Mouse (Mus musculus) E14TG2a.4 (cell line): ENCODE results near the gene Lix1.

Experiments used
- H3K27me3 ChIP-seq: 2 replicates; pipeline ENCODE4 v1.6.1; 2014; ENCODE audit warnings: low read length, control low read depth; ENCODE audit not compliant: insufficient read depth
- H3K36me3 ChIP-seq: 2 replicates; pipeline ENCODE4 v1.6.1; 2014; ENCODE audit warnings: low read length, control low read depth; ENCODE audit not compliant: insufficient read depth
- H3K4me1 ChIP-seq: replicated peaks from 2 replicates; pipeline ENCODE4 v1.6.1; 2014; ENCODE audit warnings: low read depth, low read length, control low read depth
- H3K4me3 ChIP-seq: replicated peaks from 2 replicates; pipeline ENCODE4 v1.5.1; 2014; ENCODE audit warnings: mild to moderate bottlenecking, low read length
- H3K9me3 ChIP-seq: 2 replicates; pipeline ENCODE4 v1.6.1; 2014; ENCODE audit warnings: low read length, control low read depth
- CTCF ChIP-seq: conservative IDR thresholded peaks from 2 replicates; pipeline ENCODE4 v1.5.1; 2014; ENCODE audit warnings: low read length
- NANOG ChIP-seq: IDR thresholded peaks from 2 replicates; pipeline ENCODE4 v1.6.1; 2014; ENCODE audit warnings: borderline replicate concordance, low read length, mixed read lengths
- POU5F1 ChIP-seq: IDR thresholded peaks from 2 replicates; pipeline ENCODE4 v1.6.1; 2014; ENCODE audit warnings: low read length, borderline replicate concordance

Lix1 gene

GRCm38 (mm10) chr17:17496730-17497129, 94.3 kb downstream of the Lix1 start:
- peaks cover 30% of the 10 kb centered on the region for H3K36me3 ChIP-seq
- no peak for TF ChIP-seq POU5F1
- no peak for TF ChIP-seq CTCF
- TF ChIP-seq NANOG = no peak
- no peaks in the 10 kb centered on the region for H3K27me3 ChIP-seq
- H3K4me1 ChIP-seq = peaks cover 52% of the 10 kb centered on the region
- no peak overlapping the region for H3K4me3 ChIP-seq
- no peaks in the 10 kb centered on the region for H3K9me3 ChIP-seq

DNA sequence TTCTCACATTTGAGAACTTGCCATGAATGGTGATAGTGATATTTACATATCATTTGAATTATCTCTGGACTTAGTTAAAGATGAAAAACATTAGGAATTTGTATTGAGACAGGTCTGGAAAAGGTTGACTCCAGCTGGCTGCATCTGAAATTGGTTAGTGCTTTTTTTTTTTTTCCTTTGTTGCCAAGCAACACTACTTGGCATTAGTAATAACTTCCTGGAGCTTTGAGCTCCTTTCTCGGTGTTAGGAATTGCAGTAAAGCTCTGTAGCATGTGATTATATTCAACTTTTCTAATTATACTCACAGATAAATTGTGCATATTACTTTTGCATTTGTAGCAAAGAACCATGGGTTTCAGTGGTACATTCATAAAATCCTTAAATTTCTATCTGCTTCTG, 96.4 kb downstream of the Lix1 start:
- TF ChIP-seq POU5F1 = no peak
- no peak for TF ChIP-seq NANOG
- TF ChIP-seq CTCF = no peak
- peaks cover 41% of the 10 kb centered on the region for H3K4me1 ChIP-seq
- H3K4me3 ChIP-seq = no peak overlapping the region
- H3K9me3 ChIP-seq = peaks cover 3% of the 10 kb centered on the region
- no peaks in the 10 kb centered on the region for H3K27me3 ChIP-seq
- H3K36me3 ChIP-seq = peaks cover 28% of the 10 kb centered on the region

- H3K9me3 ChIP-seq = peaks cover 8% of the 10 kb centered on the region
- no peaks in the 10 kb centered on the region for H3K27me3 ChIP-seq
- TF ChIP-seq POU5F1 = no peak
- H3K36me3 ChIP-seq = peaks cover 24% of the 10 kb centered on the region
- H3K4me3 ChIP-seq = no peak overlapping the region
- peaks cover 37% of the 10 kb centered on the region for H3K4me1 ChIP-seq
Observed at GRCm38 (mm10) chr17:17499278-17499677, 96.8 kb downstream of the Lix1 start.

- no peak overlapping the region for H3K4me3 ChIP-seq
- no peaks in the 10 kb centered on the region for H3K27me3 ChIP-seq
- TF ChIP-seq POU5F1 = no peak
- no peak for TF ChIP-seq NANOG
- no peak for TF ChIP-seq CTCF
- H3K36me3 ChIP-seq = peaks cover 7% of the 10 kb centered on the region
- no peaks in the 10 kb centered on the region for H3K4me1 ChIP-seq
- H3K9me3 ChIP-seq = peaks cover 18% of the 10 kb centered on the region
Observed at GRCm38 (mm10) chr17:17506677-17507076, 104.2 kb downstream of the Lix1 start.
